Mouse (Mus musculus) left cerebral cortex, postnatal 14 days (tissue): ENCODE measurements around the gene Twist2. TPM values are rescaled to one million over a fixed set of nuclear protein-coding genes. Genes with fewer than 3 reads are reported as not detected.

Experiments
- DNase-seq, 2 experiments: peaks; one replicate each; pipeline ENCODE4 v3.0.0; 2021 to 2022; ENCODE audit warnings: low spot score in 2 of 2, mixed read lengths in 1 of 2
- intact Hi-C: fragments of 180-260 bp; cut with DNase I; formaldehyde crosslinking; loops from one replicate; pipeline ENCODE4 v1.15.1; 2025
- long read RNA-seq, 2 experiments: library from polyadenylated mRNA; stranded (forward); transcript quantifications; one replicate each; pipeline ENCODE4 v2.0.0; 2021
- total RNA-seq, 2 experiments: library from RNA; stranded (reverse); gene quantifications; 2 replicates each; pipeline ENCODE4 v1.2.3; 2021

Gene Twist2
- total RNA-seq = 1 to 10 TPM; 1.0 to 1.5 TPM
- long read RNA-seq, experiment 1 = 0 reads
- long read RNA-seq, experiment 2 = 0 reads

- intact Hi-C loops = no loop called here
- peak in 1 of 2 experiments; percentile 16 for DNase-seq
Observed at GRCm38 (mm10) chr1:91800967-91801843, at the start of gene Twist2. Gene Twist2, plus strand, starts transcription at chr1:91801461.

DNA sequence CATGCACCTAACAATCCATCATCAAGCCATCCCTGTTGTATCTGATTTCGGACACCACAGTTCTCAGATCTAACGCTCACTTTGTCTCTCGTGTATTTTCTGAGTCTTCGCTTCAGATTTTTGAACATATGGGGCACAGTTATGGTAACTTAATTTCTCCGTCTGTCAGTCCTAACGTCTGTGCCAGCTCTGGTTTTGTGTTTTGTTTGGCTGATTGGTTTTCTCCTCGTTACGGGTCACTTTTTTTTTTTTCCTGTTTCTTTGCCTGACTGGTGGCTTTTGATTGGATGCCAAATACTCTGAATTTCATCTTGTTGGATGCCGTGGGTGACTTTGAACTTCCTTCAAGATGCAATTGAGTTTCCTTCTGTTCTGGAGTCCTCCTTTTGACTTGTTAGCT lies 48.3 kb upstream of the Twist2 start:
- intact Hi-C loops = loop anchor here (10.0 kb wide), 1 partner anchor 178 kb away; no protein-coding TSS in a partner anchor
- DNase-seq = no peak

DNA sequence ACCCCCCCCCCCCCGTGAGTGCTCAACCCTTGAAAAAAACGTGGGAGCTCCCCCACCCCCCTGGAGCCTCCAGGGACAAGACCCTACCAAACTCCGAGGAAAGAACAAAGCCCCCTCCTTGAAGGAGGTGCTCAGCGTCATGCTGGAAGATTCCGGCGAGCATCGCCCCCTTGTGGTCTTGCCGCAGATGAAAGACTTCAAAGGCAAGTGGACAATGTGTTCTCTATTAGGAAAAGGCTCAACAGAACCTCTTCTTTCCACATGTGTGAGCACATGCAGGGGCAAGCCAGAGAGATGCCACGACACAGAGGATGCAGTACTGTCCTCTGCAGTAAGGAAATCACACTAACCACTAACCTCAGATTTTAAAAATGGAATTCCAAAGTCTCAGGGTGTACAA lies 46.2 kb upstream of the Twist2 start:
- intact Hi-C loops = loop anchor here (5.0 to 10.0 kb wide), 2 partner anchors 153 to 180 kb away; no protein-coding TSS in a partner anchor
- DNase-seq = peak; percentile 75 to 83

DNA sequence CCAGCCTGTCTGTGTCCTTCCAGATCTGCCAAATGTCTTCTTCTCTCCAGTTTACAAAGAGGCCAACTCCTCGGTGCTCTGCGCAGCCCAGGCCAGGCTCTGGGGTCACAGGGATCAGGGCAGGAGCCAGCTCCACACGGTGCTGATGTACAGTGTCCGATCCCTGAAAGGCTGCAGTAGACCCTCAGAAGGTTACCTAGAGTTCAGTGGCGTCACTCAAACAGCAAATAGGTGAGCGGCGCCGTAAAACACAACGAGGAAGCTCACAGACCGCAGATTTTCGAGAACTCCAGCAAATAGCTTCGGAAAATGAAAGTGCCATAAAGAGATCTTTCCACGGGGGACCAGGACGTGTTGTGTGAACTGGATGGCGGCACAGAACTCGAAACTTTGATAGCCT lies 44.0 kb upstream of the Twist2 start:
- no peak for DNase-seq
- intact Hi-C loops = loop anchor here (5.0 to 10.0 kb wide), 2 partner anchors 155 to 182 kb away; no protein-coding TSS in a partner anchor

- intact Hi-C loops = loop anchor here (5.0 to 10.0 kb wide), 2 partner anchors 156 to 183 kb away; no protein-coding TSS in a partner anchor
Observed at GRCm38 (mm10) chr1:91758143-91758542, 43.1 kb upstream of the Twist2 start.

GRCm38 (mm10) chr1:91758600-91759515 lies 42.4 kb upstream of the Twist2 start:
- intact Hi-C loops = loop anchor here (5.0 to 10.0 kb wide), 2 partner anchors 157 to 184 kb away; no protein-coding TSS in a partner anchor
- no peak for DNase-seq

More at GRCm38 (mm10) chr1:91758143-91758542, 43.1 kb upstream of the Twist2 start:
- DNase-seq = no peak

DNA sequence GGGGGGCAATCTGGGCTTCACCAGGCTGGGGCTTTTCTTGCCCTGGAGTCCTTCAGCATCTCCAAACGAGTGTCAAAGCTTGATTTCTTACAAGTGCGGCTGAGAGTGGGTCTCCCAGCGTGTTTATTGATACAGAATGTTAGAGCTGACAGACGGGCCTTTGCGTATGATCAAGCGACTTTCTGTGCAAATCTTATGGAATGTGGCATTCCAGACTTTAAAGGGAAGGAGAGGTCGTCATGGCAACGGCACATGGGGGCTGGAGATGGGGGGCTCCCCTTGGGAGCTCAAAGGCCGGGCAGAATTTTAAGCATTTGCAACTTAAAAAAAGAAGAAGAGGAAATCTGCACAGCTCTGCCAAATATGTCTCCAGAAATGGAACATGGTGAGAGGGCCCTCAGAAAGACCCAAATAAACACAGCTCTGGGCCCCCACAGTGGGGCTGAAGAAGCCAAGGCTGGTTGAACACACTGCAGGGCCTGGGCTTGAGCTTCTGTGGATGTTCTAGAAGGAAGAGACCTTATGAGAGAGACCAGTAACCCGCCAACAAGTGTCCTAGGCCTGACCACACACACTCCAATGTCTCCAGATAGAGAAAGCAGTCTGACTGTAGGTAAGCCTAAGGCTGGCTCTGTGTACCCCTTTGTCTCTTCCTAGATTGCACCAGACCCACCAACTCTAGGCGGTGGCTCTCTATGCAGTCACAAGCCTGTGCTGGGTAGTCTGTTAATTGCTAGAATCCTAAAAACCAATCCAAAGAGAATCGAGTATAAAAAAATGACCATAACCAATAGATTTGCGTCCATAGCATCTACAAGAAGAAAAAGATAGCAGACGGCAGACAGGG lies 40.9 kb upstream of the Twist2 start:
- intact Hi-C loops = no loop called here
- DNase-seq = peak; percentile 29 to 34

GRCm38 (mm10) chr1:91762528-91763091 lies 38.7 kb upstream of the Twist2 start:
- DNase-seq = no peak
- intact Hi-C loops = no loop called here

DNA sequence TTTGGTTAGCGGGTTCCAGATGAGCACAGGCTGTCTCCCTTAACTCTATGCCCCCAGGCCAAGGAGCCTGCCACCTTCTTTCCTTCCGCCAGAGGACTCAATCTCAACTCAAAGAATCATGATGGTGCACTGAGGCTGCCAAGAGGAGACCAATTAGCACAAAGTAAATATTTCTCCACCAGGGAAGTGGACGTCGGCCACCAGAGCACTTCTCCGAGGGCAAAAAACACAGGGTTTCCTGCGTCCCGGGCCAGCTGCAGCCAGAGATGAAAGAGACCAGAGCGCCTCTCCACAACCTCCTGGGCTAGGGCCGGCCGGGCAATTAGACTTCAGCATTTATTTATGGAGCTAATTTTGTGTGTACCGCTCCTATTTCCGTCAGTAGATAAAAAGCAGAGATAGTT lies 31.0 kb upstream of the Twist2 start:
- intact Hi-C loops = no loop called here
- no peak for DNase-seq

GRCm38 (mm10) chr1:91770676-91771075 lies 30.6 kb upstream of the Twist2 start:
- DNase-seq = no peak
- intact Hi-C loops = no loop called here

DNA sequence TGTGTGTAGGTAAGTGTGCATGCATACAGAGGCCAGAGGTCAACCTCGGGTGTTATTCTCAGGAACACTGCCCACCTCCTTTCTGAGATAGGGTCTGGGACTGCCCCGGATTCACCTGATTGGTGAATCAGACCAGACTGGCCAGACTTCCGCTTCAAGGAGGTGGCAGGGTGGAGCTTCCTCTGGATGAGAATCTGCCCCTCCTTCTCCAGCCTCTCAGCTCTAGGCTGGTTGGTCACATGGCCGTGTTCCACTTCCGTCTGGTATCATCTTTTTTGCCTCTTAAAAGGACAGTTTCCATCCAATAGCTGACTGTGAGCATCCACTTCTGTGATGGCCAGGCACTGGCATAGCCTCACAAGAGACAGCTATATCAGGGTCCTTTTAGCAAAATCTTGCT lies 24.3 kb upstream of the Twist2 start:
- no peak for DNase-seq
- intact Hi-C loops = no loop called here

DNA sequence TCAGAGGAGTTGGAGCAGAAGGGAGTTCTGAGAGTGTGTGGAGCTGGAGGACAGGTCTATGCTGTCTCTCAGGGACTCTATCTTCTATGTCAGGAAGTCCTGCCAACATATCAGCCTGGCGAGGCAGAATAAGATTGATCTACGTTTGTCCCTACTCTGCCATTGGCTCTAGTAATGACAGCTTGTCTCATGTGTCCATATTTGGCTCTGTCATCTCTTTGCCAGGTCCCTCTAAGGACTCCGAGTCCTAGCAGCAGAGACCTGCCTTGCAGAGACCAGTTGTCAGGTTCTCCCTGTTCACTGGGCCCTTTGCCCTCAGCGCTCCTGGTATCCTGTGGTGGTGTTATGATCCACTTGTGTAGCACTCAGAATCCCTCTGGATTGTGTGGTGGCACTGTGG lies 21.4 kb upstream of the Twist2 start:
- intact Hi-C loops = no loop called here
- DNase-seq = no peak

GRCm38 (mm10) chr1:91781182-91781581 lies 20.1 kb upstream of the Twist2 start:
- intact Hi-C loops = no loop called here
- no peak for DNase-seq

DNA sequence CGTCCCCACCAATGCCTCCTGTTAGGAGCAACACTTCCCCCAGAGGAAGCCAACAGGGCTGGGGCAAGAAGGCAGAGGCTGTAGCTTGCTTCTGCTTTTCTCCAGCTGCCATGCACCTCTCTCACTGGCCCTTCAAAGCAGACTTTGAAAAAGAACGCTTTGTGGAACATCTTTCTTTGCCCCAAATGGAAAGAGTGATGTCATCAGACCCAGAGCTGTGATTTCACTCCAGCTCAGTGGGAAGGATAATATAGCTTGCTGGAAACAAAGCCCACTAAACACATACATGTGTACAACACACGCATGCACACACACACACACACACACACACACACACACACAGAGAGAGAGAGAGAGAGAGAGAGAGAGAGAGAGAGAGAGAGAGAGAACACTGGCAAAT lies 17.1 kb upstream of the Twist2 start:
- DNase-seq = no peak
- intact Hi-C loops = no loop called here

- DNase-seq = no peak
Observed at GRCm38 (mm10) chr1:91799323-91799722, 1.9 kb upstream of the Twist2 start.

GRCm38 (mm10) chr1:91800348-91800747 lies 913 bp upstream of the Twist2 start:
- intact Hi-C loops = no loop called here
- no peak for DNase-seq

More at GRCm38 (mm10) chr1:91799323-91799722, 1.9 kb upstream of the Twist2 start:
- intact Hi-C loops = no loop called here

DNA sequence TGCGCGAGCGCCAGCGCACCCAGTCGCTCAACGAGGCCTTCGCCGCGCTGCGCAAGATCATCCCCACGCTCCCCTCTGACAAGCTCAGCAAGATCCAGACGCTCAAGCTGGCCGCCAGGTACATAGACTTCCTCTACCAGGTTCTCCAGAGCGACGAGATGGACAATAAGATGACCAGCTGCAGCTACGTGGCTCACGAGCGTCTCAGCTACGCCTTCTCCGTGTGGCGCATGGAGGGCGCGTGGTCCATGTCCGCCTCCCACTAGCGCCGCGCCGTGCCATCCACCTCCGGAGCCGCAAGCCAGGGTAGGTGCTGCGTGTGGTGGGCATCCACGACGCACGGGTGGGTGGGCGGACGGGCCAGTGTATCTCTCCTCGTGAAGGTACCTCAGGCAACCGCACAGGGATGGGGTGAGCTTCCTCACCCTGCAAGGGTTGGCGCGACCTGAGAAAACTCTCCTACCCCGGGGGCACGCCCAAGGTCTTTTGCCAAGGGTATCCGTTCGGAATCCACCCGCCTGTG lies 644 bp downstream of the Twist2 start:
- DNase-seq = peak in 1 of 2 experiments; percentile 51
- intact Hi-C loops = no loop called here

DNA sequence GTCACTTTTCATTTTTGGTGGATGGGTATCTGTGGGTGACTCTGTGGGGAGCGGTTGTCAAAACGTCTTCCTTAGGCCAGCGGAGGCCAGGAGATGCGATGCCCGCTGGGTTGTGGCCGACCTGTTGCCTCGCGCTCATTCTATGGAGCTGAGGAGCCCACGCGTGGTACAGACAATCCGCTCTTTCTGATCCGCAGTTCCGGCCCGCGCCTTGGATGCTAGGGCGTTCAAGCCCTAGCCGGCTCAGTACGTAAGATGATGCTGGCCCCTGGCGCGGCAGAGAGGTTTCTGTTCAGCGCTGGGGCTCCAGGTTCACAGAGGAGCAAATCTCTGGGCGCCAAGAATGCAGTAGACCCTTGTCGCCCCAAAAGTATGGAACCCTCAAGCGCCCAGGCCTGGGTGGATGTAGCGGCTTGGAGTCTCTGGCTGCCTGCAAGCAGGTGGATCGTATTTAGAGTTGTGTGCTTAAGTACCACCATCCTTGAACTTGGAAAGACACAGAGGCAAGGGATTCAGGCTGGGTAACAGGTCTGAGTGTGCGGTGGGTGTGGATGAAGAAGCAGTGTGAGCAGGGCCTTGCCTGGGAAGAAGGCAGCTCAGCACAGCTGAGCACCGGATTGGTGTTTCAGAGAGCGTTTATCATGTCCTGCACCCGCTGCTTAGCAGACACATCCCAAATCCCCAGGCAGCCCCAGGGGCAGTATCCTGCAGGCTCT lies 1.3 kb downstream of the Twist2 start:
- intact Hi-C loops = no loop called here
- DNase-seq = no peak
